Mouse (Mus musculus) frontal cortex, postnatal 10 days (tissue): Measurements from ENCODE around the gene Rgp1.
A peak's percentile ranks its signal among the peaks of the same experiment; 100 is the strongest.
"Not testable (repeated sequence)": the region's sequence is repeated elsewhere in the genome, so short reads cannot be mapped to it uniquely, and the experiment has no call there.

ENCODE experiments used
- DNase-seq, 2 experiments: peaks; one replicate each; pipeline ENCODE4 v3.0.0; 2022; ENCODE audit warnings: low spot score in 2 of 2, mixed read lengths in 1 of 2

Gene Rgp1

GRCm38 (mm10) chr4:43578376-43579204 is at the start of gene Rgp1, which contains the start of gene Gba2:
Gene Rgp1 (plus strand): TSS chr4:43578715.
Gene Gba2 (minus strand): TSS chr4:43578873.
- DNase-seq, result peak; percentile 58 to 81

- no peak for DNase-seq
Observed at GRCm38 (mm10) chr4:43530081-43530501, 48.4 kb upstream of the Rgp1 start.

- peak; percentile 55 to 64 for DNase-seq
Observed at GRCm38 (mm10) chr4:43530581-43530980, 47.9 kb upstream of the Rgp1 start.

- DNase-seq, result no peak
Observed at GRCm38 (mm10) chr4:43533270-43533669, 45.2 kb upstream of the Rgp1 start.

GRCm38 (mm10) chr4:43535628-43536027 is 42.9 kb upstream of the Rgp1 start:
- DNase-seq, result no peak

- DNase-seq, result no peak
Observed at GRCm38 (mm10) chr4:43536031-43536430, 42.5 kb upstream of the Rgp1 start.

GRCm38 (mm10) chr4:43542044-43542443 is 36.5 kb upstream of the Rgp1 start:
- DNase-seq, result no peak

- DNase-seq, result no peak
Observed at GRCm38 (mm10) chr4:43546375-43547047, 32.0 kb upstream of the Rgp1 start.

- DNase-seq, result no peak
Observed at GRCm38 (mm10) chr4:43547160-43547559, 31.4 kb upstream of the Rgp1 start.

- DNase-seq, result no peak
Observed at GRCm38 (mm10) chr4:43549055-43549454, 29.5 kb upstream of the Rgp1 start.

GRCm38 (mm10) chr4:43551854-43552253 is 26.7 kb upstream of the Rgp1 start:
- DNase-seq, result not testable (repeated sequence)

- no peak for DNase-seq
Observed at GRCm38 (mm10) chr4:43552437-43552836, 26.1 kb upstream of the Rgp1 start.

- no peak for DNase-seq
Observed at GRCm38 (mm10) chr4:43553891-43554290, 24.6 kb upstream of the Rgp1 start.

- no peak for DNase-seq
Observed at GRCm38 (mm10) chr4:43555926-43556325, 22.6 kb upstream of the Rgp1 start.

- no peak for DNase-seq
Observed at GRCm38 (mm10) chr4:43558028-43558630, 20.4 kb upstream of the Rgp1 start.

- DNase-seq, result peak in 1 of 2 experiments; percentile 35
Observed at GRCm38 (mm10) chr4:43558631-43559356, 19.7 kb upstream of the Rgp1 start.

- DNase-seq, result no peak
Observed at GRCm38 (mm10) chr4:43559519-43560242, 18.8 kb upstream of the Rgp1 start.

GRCm38 (mm10) chr4:43560243-43560611 is 18.3 kb upstream of the Rgp1 start:
- DNase-seq, result peak; percentile 37 to 69

- no peak for DNase-seq
Observed at GRCm38 (mm10) chr4:43560976-43561375, 17.5 kb upstream of the Rgp1 start.

GRCm38 (mm10) chr4:43561436-43561996 is 17.0 kb upstream of the Rgp1 start:
- no peak for DNase-seq
